Mouse (Mus musculus) brown adipose tissue, adult 24 weeks (tissue): ENCODE measurements around the gene Cd163l1. TPM values are rescaled to one million over a fixed set of nuclear protein-coding genes. Genes with fewer than 3 reads are reported as not detected.

ENCODE experiments used
- polyA plus RNA-seq: library from polyadenylated mRNA; stranded (reverse); fragments of >200 nt; gene quantifications from 2 replicates; pipeline ENCODE4 v1.2.4, GENCODE M21; 2012; ENCODE audit not compliant: missing spikeins, insufficient read depth, insufficient read length

Gene Cd163l1
- polyA plus RNA-seq, 1 experiment = not detected

Other genes with a start within 250 kb of the Cd163l1 start
- not detected in 2 replicates for gene 6430531B16Rik, start 239.5 kb upstream of the Cd163l1 start, polyA plus RNA-seq
- gene Adam8, start 225.7 kb upstream of the Cd163l1 start, polyA plus RNA-seq = 3.0 TPM in 1 of 2 replicates, not detected in the other
- gene Zfp511, start 181.9 kb upstream of the Cd163l1 start, polyA plus RNA-seq = 12.9 and 13.9 TPM in 2 replicates
- gene Tubgcp2, start 181.6 kb upstream of the Cd163l1 start, polyA plus RNA-seq = 8.6 and 9.1 TPM in 2 replicates
- not detected in 2 replicates for gene Msx3, start 169.2 kb upstream of the Cd163l1 start, polyA plus RNA-seq
- gene Caly, start 135.7 kb upstream of the Cd163l1 start, polyA plus RNA-seq = not detected in 2 replicates
- not detected in 2 replicates for gene Prap1, start 124.9 kb upstream of the Cd163l1 start, polyA plus RNA-seq
- 211 and 236 TPM in 2 replicates for gene Fuom, start 115.8 kb upstream of the Cd163l1 start, polyA plus RNA-seq
- 45.1 and 45.3 TPM in 2 replicates for gene Paox, start 102.5 kb upstream of the Cd163l1 start, polyA plus RNA-seq
- 1,018 and 1,090 TPM in 2 replicates for gene Echs1, start 101.8 kb upstream of the Cd163l1 start, polyA plus RNA-seq
- 49.2 and 54.7 TPM in 2 replicates for gene Mtg1, start 80.7 kb upstream of the Cd163l1 start, polyA plus RNA-seq
- not detected in 2 replicates for gene Sprn, start 63.4 kb upstream of the Cd163l1 start, polyA plus RNA-seq
- gene Olfr522, start 53.5 kb upstream of the Cd163l1 start, polyA plus RNA-seq = not detected in 2 replicates
- gene Olfr523, start 45.0 kb upstream of the Cd163l1 start, polyA plus RNA-seq = not detected in 2 replicates
- gene Olfr524, start 12.3 kb upstream of the Cd163l1 start, polyA plus RNA-seq = not detected in 2 replicates
- gene 5830411N06Rik, start 29.0 kb downstream of the Cd163l1 start, polyA plus RNA-seq = not detected in 2 replicates
- gene Olfr525, start 102.6 kb downstream of the Cd163l1 start, polyA plus RNA-seq = not detected in 2 replicates
- not detected in 2 replicates for gene Olfr527, start 115.8 kb downstream of the Cd163l1 start, polyA plus RNA-seq
- gene Olfr60, start 143.4 kb downstream of the Cd163l1 start, polyA plus RNA-seq = not detected in 2 replicates
- gene Olfr530, start 158.1 kb downstream of the Cd163l1 start, polyA plus RNA-seq = not detected in 2 replicates
- gene Olfr531, start 184.7 kb downstream of the Cd163l1 start, polyA plus RNA-seq = not detected in 2 replicates
- gene Olfr532, start 203.4 kb downstream of the Cd163l1 start, polyA plus RNA-seq = not detected in 2 replicates
- gene Olfr533, start 245.1 kb downstream of the Cd163l1 start, polyA plus RNA-seq = not detected in 2 replicates